Mouse (Mus musculus) megakaryocyte-erythroid progenitor cell, adult 5-6 weeks (primary cell): ENCODE data around the gene Stoml2. TPM values are rescaled to one million over a fixed set of nuclear protein-coding genes. Genes with fewer than 3 reads are reported as not detected.
"Not testable (repeated sequence)": the region's sequence is repeated elsewhere in the genome, so short reads cannot be mapped to it uniquely, and the experiment has no call there.

Source experiments
- ATAC-seq: replicated peaks from 2 replicates; pipeline ENCODE4 v1.8.0; 2016; ENCODE audit warnings: mild to moderate bottlenecking, inconsistent platforms; ENCODE audit not compliant: severe bottlenecking, poor library complexity, low FRiP score, low TSS enrichment
- total RNA-seq, 2 experiments: library from RNA; stranded (forward) in 1 of 2; stranded (reverse) in 1 of 2; fragments of 200-1000, 215-1000 nt in 1 of 2; fragments of >200 nt in 1 of 2; fragmentation: Nextera tagmentation in 1 of 2; gene quantifications; 2 replicates each; pipeline ENCODE4 v1.2.3; 2014 to 2017

The Stoml2 gene
- total RNA-seq, 2 experiments from 2014 or later, result 190 to 223 TPM

DNA sequence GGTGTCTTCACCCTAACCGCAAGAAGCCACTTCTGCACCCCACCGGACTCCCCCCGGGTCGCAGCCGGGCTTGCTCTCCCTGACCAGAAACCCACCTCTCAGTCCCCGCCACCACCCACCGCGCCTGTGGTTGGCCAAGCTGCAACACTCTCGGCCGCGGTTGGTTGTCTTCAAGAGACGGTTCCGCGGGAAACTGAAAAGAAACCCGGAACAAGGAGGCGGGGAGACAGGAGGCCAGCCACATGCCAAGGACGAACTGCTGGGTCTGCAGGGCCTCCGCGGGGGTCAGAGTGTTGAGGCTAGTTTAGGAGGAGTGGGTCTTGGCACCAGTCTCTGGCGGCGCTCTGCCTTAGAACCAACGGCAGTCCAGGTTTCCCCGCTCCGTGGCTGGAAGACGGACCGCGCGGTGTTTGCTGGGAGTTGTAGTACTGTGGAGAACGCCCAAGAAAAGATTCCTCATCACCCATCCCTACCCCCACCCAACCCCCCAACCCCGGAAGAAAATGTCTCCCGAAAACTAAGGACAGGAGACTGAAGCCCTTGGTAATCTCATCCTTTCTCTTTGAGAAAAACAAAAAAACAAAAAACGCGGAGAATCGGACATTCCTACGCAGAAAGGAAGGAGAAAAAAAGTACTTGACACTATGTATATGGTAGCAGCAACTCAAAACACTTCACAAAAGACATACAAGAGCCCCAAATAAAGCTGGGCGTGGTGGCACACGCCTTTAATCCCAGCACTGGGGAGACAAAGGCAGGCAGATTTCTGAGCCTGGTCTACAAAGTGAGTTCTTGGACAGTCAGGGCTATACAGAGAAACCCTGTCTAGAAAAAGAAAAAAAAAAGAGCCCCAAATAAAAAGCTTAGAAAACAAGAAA, 21.1 kb downstream of the Stoml2 start, which contains the start of gene Fancg:
Gene Fancg, minus strand, starts transcription at position 346 of the 878 bp plus-strand sequence.
- ATAC-seq, result peak; percentile 89

DNA sequence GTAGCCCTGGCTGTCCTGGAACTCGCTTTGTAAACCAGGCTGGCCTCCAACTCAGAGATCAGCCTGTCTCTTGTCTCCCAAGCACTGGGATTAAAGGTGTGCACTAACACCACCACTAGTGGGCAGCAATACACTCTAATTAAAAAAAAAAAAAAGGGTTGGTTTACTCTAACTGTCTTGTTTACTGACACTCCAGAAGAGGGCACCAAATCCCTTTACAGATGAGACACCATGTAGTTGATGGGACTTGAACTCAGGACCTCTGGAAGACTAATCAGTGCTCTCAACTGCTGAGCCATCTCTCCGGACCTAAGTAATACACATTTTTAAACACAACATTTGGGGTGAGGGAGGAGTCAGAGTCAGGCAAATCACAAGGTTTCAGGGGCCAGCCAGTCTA, 25.7 kb downstream of the Stoml2 start:
- peak; percentile 56; the same call in 1 of the 2 replicates for ATAC-seq

DNA sequence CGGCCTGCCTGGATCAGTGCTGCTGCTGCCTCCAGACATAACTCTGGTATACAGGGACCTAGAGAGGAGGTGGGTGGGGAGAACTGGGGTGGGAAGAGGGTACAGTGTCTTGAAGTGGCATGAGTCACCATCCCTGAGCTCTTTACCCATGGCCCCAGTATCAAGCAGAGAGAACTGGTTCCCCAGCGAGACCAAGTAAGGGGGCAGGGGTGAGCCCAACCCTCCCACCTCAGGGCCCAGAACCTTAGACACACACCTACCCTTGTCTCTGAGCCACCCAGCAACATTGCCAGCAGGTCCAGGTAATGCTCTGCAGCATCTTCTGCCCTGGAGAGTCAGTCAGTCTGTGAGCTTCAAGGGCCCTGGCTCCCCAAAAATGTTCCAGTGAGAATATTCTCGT, 26.6 kb downstream of the Stoml2 start:
- no peak for ATAC-seq

DNA sequence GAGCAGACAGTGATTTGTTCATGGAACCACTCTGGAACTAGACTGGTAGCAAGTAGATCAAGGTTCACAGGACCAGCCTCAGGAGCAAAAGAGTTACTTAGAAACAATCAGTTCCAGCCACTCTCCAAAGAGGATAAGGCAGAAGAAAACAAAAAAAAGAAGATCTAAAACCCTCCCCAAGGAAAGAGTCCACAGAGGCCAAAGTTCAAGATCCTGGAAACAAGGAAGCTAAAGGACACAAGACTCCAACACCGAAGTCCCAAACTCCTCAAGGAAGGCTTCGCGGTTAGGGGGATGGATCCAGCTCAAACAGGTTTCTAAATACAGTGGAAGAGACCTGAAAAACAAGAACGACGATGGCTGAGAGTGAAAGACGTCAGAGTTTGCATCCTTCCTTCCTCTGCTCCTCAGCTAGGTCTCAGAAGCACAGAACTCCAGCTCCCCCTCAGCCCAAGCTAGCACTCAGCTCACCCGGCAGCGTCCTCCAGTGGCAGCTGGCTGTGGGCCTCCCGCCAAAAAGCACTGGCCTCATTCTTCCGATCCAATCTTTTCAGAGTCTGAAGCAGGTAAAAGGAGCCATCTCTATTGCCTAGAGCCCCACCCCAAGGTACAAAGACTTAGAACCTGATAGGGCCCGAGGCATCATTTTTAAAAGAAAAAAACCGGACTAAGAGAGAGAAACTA, 28.6 kb downstream of the Stoml2 start:
- ATAC-seq, result no peak

DNA sequence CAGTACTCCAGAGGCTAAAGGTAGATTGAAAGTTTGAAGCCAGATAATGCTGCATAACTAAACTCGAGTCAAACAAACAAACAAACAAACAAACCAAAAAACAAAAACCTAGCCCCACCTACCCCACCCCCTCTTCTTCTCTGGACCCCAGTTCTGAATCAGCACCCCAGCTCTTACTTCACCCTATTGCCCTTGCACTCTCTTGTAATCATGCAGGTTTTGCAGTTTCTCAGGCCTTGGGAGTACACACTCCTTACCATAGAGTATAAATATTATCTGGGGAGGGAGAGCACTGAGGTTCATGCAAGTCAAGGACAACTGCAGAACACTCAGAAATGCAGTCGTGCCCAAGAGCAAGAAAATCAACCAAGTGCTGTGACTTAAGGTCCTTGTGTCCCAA, 30.2 kb downstream of the Stoml2 start:
- ATAC-seq, result no peak

DNA sequence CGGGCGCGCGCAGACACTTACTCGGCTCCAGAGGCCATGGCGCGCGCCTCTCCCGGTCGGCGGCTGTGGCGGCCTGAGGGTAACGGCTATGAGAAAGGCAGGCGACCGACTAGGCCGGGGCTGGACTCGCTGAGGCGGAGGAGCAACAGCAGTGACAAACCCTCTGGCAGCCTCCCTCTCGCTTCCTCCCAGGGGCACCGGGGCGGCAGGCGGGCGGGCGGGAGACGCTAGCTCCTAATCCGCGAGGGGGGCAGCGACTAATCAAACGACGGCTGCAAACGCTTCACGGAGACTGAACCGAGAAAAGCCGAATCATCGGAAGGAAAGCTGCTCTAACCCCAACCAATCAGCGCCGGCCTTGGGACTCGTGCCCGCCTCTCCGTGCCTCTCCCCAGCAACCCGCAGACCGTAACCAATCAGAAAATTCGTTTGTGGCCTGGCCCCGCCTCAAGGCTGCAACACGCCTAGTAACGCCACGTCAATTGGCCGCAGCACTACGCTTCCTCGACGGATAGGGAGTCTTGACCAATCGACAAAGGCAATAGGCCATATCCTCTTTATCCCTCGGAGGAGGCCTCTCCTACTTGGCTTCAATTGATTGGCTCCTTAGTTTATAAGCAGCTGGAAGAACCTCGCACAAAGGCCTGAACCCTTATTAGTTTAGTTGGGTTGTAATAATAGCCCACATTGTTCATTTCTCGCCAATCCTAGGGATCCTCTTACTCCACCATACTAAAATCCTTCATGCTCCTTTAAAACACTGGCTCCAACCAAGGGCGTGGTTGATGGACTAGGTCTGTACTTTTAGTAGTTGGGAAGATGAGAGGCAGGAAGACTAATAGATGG, 31.1 kb downstream of the Stoml2 start, which contains the start of gene Vcp:
Gene Vcp, minus strand, starts transcription at position 367 of the 846 bp plus-strand sequence.
- ATAC-seq, result peak; percentile 97

DNA sequence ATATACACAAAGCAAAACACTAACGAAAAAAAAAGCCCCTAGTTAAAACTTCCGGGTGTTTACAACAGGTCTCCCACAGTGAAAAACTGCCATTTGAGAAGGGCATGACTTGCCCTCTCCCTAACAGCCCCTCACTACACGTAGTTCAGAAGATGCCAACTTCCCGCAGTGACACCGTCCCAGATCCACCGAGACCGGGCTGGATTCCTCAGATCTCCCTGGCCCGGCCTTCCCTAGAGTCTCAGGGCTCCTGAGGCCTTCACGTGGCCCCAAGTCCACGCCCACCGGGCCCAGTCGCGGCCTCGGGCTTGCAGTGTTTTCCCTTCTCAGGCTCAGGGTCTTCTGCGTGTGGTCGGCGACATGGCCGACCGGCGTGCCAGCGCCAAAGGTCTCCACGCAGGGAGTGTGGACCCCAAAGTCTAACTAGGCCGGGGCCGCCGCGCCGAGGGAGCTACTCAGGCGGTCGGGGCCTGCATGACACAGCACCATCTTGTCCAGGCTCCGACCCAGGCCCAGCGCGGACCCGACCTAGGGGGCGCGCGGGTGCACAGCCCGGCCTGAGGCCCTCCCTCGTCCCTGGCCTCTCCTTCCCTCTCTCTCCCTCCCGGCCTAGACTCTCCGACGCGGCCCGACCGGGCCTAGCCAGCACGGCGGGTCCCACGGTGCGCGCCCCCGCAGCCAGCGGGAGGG, 31.9 kb downstream of the Stoml2 start:
- peak; percentile 64 for ATAC-seq

DNA sequence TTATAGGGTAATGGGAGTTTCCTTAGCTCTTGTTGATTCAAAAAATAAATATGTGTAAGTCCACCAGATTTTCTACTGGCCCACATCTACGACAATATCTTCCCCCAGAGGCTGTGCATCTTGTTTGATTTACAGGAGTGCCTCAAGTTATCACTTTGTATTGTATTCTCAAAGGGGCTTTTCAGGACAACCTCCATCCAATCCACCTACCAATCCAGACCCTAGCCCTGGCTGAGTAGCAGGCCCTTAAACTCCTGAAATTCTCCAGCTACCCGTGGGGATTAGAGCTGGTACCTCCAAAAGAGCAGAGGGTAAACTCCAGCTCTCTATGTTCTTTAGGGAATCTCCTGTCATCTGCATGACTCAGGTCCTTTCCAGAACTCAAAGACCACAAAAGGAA, 33.5 kb downstream of the Stoml2 start:
- no peak for ATAC-seq

DNA sequence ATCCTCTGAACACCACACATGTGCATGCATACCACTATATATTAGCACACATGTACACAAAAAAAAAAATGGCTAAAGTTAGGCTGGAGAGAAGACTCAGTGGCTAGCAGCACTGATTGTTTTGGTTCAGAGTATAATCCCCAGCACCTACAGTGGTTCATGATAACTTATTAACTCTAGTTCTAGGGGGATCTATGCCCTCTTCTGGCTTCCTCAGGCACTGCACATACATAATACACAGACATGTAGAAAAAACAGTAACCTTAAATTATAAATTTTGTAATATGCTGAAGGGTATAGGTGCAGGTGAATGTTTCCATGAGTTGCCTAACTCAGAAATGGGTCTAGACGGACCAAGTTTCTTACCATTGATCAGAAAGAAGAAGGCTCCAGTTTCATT, 43.2 kb downstream of the Stoml2 start:
- peak; percentile 61; the same call in 1 of the 2 replicates for ATAC-seq

DNA sequence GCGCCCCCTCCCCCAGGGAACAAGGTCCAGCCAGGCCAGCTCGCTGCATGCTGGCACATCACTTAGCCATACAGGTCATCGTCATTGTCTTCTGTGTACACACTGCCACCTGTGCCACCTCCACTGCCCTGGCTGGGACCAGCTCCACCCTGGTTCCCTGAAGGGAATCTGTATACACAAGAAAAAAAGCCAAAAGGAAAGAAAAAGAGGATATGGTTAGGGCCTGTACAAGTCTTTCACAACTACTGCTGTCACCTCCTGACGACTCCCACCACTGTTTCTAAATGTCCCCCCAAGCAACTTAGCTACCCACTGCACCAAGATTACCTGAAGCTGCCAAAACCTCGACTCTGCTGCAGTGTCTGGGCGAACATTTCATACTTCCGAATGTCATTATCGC, 51.0 kb downstream of the Stoml2 start:
- not testable (repeated sequence) for ATAC-seq

DNA sequence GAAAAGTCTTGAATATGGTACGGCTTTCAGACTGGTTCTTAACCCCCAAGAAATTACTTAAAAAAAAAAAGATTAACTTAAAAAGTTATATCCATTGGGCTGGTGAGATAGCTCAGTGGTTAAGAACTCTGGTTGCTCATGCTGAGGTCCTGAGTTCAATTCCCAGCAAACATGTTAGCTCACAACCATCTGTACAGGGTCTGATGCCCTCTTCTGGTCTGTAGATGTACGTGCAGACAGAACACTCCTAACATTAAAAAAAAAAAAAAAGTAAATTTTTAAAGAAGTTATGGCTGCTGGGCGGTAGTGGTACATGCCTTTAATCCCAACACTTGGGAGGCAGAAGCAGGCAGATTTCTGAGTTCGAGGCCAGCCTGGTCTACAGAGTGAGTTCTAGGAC, 53.4 kb downstream of the Stoml2 start:
- peak; percentile 62; the same call in 1 of the 2 replicates for ATAC-seq

Other genes with a start within 250 kb of the Stoml2 start
- gene Fam205a1, start 177.8 kb downstream of the Stoml2 start, total RNA-seq (2014; fragmentation: Nextera tagmentation), result 0.94 TPM in 1 of 2 replicates, not detected in the other
- not detected in 2 replicates for gene Fam205a1, start 177.8 kb downstream of the Stoml2 start, total RNA-seq (2017)
- gene Gm12394, start 174.9 kb downstream of the Stoml2 start, total RNA-seq (2014; fragmentation: Nextera tagmentation), result not detected in 2 replicates
- not detected in 2 replicates for gene Gm12394, start 174.9 kb downstream of the Stoml2 start, total RNA-seq (2017)
- gene Fam205c, start 157.5 kb downstream of the Stoml2 start, total RNA-seq (2014; fragmentation: Nextera tagmentation), result not detected in 2 replicates
- gene Fam205c, start 157.5 kb downstream of the Stoml2 start, total RNA-seq (2017), result not detected in 2 replicates
- gene Phf24, start 115.0 kb downstream of the Stoml2 start, total RNA-seq (2014; fragmentation: Nextera tagmentation), result not detected in 2 replicates
- 0.08 TPM in 1 of 2 replicates, not detected in the other for gene Phf24, start 115.0 kb downstream of the Stoml2 start, total RNA-seq (2017)
- gene Dnajb5, start 81.9 kb downstream of the Stoml2 start, total RNA-seq (2014; fragmentation: Nextera tagmentation), result 0.87 and 2.2 TPM in 2 replicates
- gene Dnajb5, start 81.9 kb downstream of the Stoml2 start, total RNA-seq (2017), result 0.09 TPM in 1 of 2 replicates, not detected in the other
- not detected in 2 replicates for gene 1700022I11Rik, start 62.1 kb downstream of the Stoml2 start, total RNA-seq (2014; fragmentation: Nextera tagmentation)
- 1.3 and 3.4 TPM in 2 replicates for gene 1700022I11Rik, start 62.1 kb downstream of the Stoml2 start, total RNA-seq (2017)
- gene Vcp, start 31.2 kb downstream of the Stoml2 start, total RNA-seq (2014; fragmentation: Nextera tagmentation), result 186 and 244 TPM in 2 replicates
- gene Vcp, start 31.2 kb downstream of the Stoml2 start, total RNA-seq (2017), result 269 and 346 TPM in 2 replicates
- 24.2 and 35.5 TPM in 2 replicates for gene Fancg, start 21.2 kb downstream of the Stoml2 start, total RNA-seq (2014; fragmentation: Nextera tagmentation)
- gene Fancg, start 21.2 kb downstream of the Stoml2 start, total RNA-seq (2017), result 8.3 and 8.5 TPM in 2 replicates
- 14.7 and 20.3 TPM in 2 replicates for gene Pigo, start 5.9 kb downstream of the Stoml2 start, total RNA-seq (2014; fragmentation: Nextera tagmentation)
- gene Pigo, start 5.9 kb downstream of the Stoml2 start, total RNA-seq (2017), result 8.3 and 11.0 TPM in 2 replicates
- 1.8 and 2.5 TPM in 2 replicates for gene Fam214b, start 14.5 kb upstream of the Stoml2 start, total RNA-seq (2014; fragmentation: Nextera tagmentation)
- gene Fam214b, start 14.5 kb upstream of the Stoml2 start, total RNA-seq (2017), result 1.0 TPM in 2 replicates
- gene Unc13b, start 27.2 kb upstream of the Stoml2 start, total RNA-seq (2014; fragmentation: Nextera tagmentation), result 2.5 and 2.9 TPM in 2 replicates
- gene Unc13b, start 27.2 kb upstream of the Stoml2 start, total RNA-seq (2017), result 0.52 and 3.2 TPM in 2 replicates
- 0.07 and 0.68 TPM in 2 replicates for gene Atp8b5, start 235.4 kb upstream of the Stoml2 start, total RNA-seq (2014; fragmentation: Nextera tagmentation)
- 0.66 and 0.69 TPM in 2 replicates for gene Atp8b5, start 235.4 kb upstream of the Stoml2 start, total RNA-seq (2017)